Mouse (Mus musculus): ENCODE measurements at regions not wholly inside any gene's neighbourhood (a gene's known extent, or its start where the extent isn't known, plus 50 kb on each side); places are given as distances from the start of the nearest gene placed in this dataset.

- Histone ChIP-seq H3K4me3 (no peak overlapping the region), H3K27me3 (ENCODE audit: control insufficient read depth, insufficient read depth, low read length) (no peaks in the 10 kb centered on the region), H3K27ac (no peak overlapping the region), H3K79me2 (replicated peaks; ENCODE audit: control insufficient read depth, insufficient read depth, low read length) (no peaks in the 10 kb centered on the region), H3K4me1 (ENCODE audit: control insufficient read depth, insufficient read depth, low read length) (peaks cover 7% of the 10 kb centered on the region), H3K9ac (ENCODE audit: low read depth, low read length) (no peak overlapping the region), H3K36me3 (ENCODE audit: control insufficient read depth, insufficient read depth, low read length) (no peaks in the 10 kb centered on the region; the same call in 1 of the 2 replicates)
- intact Hi-C loops (cut with DNase I) = no loop called here
- no peak for DNase-seq
- TF ChIP-seq EP300 (IDR thresholded peaks at IDR 0.05; ENCODE audit: insufficient read depth, low read depth, low read length) = no peak
- no peak for TF ChIP-seq POLR2A (IDR thresholded peaks at IDR 0.05; ENCODE audit: insufficient read depth, low read depth, low read length)
- TF ChIP-seq CTCF (IDR thresholded peaks at IDR 0.05) = no peak
- WGBS = 10% methylated on average over 4 of the region's 4 CpGs
Observed at GRCm38 (mm10) chr9:116415021-116415420, 239.9 kb upstream of the Tgfbr2 start.

GRCm38 (mm10) chr9:116411067-116411466 lies 235.9 kb upstream of the Tgfbr2 start:
- peaks cover 7% of the 10 kb centered on the region for H3K4me1 ChIP-seq (ENCODE audit: control insufficient read depth, insufficient read depth, low read length)
- peak; percentile 22 to 51 for DNase-seq
- TF ChIP-seq EP300 (IDR thresholded peaks at IDR 0.05; ENCODE audit: insufficient read depth, low read depth, low read length) (peak; percentile 80), POLR2A (IDR thresholded peaks at IDR 0.05; ENCODE audit: insufficient read depth, low read depth, low read length) (no peak; the same call in 1 of the 2 replicates), CTCF (IDR thresholded peaks at IDR 0.05) (no peak)
- H3K79me2 ChIP-seq (replicated peaks; ENCODE audit: control insufficient read depth, insufficient read depth, low read length) = no peaks in the 10 kb centered on the region
- H3K9ac ChIP-seq (ENCODE audit: low read depth, low read length) = no peak overlapping the region
- intact Hi-C loops (cut with DNase I) = loop anchor here (1.0 kb wide), 1 partner anchor 58 kb away; no protein-coding TSS in a partner anchor
- no peak overlapping the region for H3K27ac ChIP-seq
- no peaks in the 10 kb centered on the region for H3K27me3 ChIP-seq (ENCODE audit: control insufficient read depth, insufficient read depth, low read length)
- no peak overlapping the region for H3K4me3 ChIP-seq
- WGBS = 35% methylated on average over 5 of the region's 5 CpGs
- H3K36me3 ChIP-seq (ENCODE audit: control insufficient read depth, insufficient read depth, low read length) = no peaks in the 10 kb centered on the region; the same call in 1 of the 2 replicates

GRCm38 (mm10) chr9:116410461-116410860 lies 235.3 kb upstream of the Tgfbr2 start:
- Histone ChIP-seq H3K4me1 (ENCODE audit: control insufficient read depth, insufficient read depth, low read length) (peaks cover 7% of the 10 kb centered on the region), H3K9ac (ENCODE audit: low read depth, low read length) (no peak overlapping the region), H3K27ac (no peak overlapping the region), H3K4me3 (no peak overlapping the region), H3K36me3 (ENCODE audit: control insufficient read depth, insufficient read depth, low read length) (no peaks in the 10 kb centered on the region; the same call in 1 of the 2 replicates), H3K27me3 (ENCODE audit: control insufficient read depth, insufficient read depth, low read length) (no peaks in the 10 kb centered on the region), H3K79me2 (replicated peaks; ENCODE audit: control insufficient read depth, insufficient read depth, low read length) (no peaks in the 10 kb centered on the region)
- intact Hi-C loops (cut with DNase I) = no loop called here
- WGBS = 92% methylated on average over 8 of the region's 8 CpGs
- TF ChIP-seq CTCF (IDR thresholded peaks at IDR 0.05) (no peak), POLR2A (IDR thresholded peaks at IDR 0.05; ENCODE audit: insufficient read depth, low read depth, low read length) (no peak), EP300 (IDR thresholded peaks at IDR 0.05; ENCODE audit: insufficient read depth, low read depth, low read length) (no peak)
- DNase-seq = no peak

- no peak for DNase-seq
- intact Hi-C loops (cut with DNase I) = no loop called here
- Histone ChIP-seq H3K4me1 (ENCODE audit: control insufficient read depth, insufficient read depth, low read length) (peaks cover 4% of the 10 kb centered on the region), H3K27me3 (ENCODE audit: control insufficient read depth, insufficient read depth, low read length) (no peaks in the 10 kb centered on the region), H3K36me3 (ENCODE audit: control insufficient read depth, insufficient read depth, low read length) (no peaks in the 10 kb centered on the region; the same call in 1 of the 2 replicates), H3K9ac (ENCODE audit: low read depth, low read length) (no peak overlapping the region), H3K27ac (peak overlapping the region; percentile 36; the same call in 1 of the 2 replicates), H3K79me2 (replicated peaks; ENCODE audit: control insufficient read depth, insufficient read depth, low read length) (no peaks in the 10 kb centered on the region), H3K4me3 (no peak overlapping the region)
- WGBS = 44% methylated on average over 2 of the region's 2 CpGs
- TF ChIP-seq EP300 (IDR thresholded peaks at IDR 0.05; ENCODE audit: insufficient read depth, low read depth, low read length) (no peak), POLR2A (IDR thresholded peaks at IDR 0.05; ENCODE audit: insufficient read depth, low read depth, low read length) (no peak), CTCF (IDR thresholded peaks at IDR 0.05) (no peak)
Observed at GRCm38 (mm10) chr9:116408116-116408515, 233.0 kb upstream of the Tgfbr2 start.

- no peak for DNase-seq
Observed at GRCm38 (mm10) chr9:116405051-116405450, 229.9 kb upstream of the Tgfbr2 start.

GRCm38 (mm10) chr9:116401821-116402220 lies 226.7 kb upstream of the Tgfbr2 start:
- intact Hi-C loops (cut with DNase I) = no loop called here
- no peak for TF ChIP-seq CTCF (IDR thresholded peaks at IDR 0.05)
- no peak for TF ChIP-seq POLR2A (IDR thresholded peaks at IDR 0.05; ENCODE audit: insufficient read depth, low read depth, low read length)
- TF ChIP-seq EP300 (IDR thresholded peaks at IDR 0.05; ENCODE audit: insufficient read depth, low read depth, low read length) = no peak
- Histone ChIP-seq H3K27me3 (ENCODE audit: control insufficient read depth, insufficient read depth, low read length) (no peaks in the 10 kb centered on the region), H3K4me1 (ENCODE audit: control insufficient read depth, insufficient read depth, low read length) (peaks cover 5% of the 10 kb centered on the region), H3K27ac (no peak overlapping the region), H3K36me3 (ENCODE audit: control insufficient read depth, insufficient read depth, low read length) (peaks cover 2% of the 10 kb centered on the region; the same call in 1 of the 2 replicates), H3K4me3 (no peak overlapping the region), H3K79me2 (replicated peaks; ENCODE audit: control insufficient read depth, insufficient read depth, low read length) (no peaks in the 10 kb centered on the region), H3K9ac (ENCODE audit: low read depth, low read length) (no peak overlapping the region)
- peak in 1 of 2 experiments; percentile 46 for DNase-seq
- 54% methylated on average over 7 of the region's 7 CpGs for WGBS

More at GRCm38 (mm10) chr9:116405051-116405450, 229.9 kb upstream of the Tgfbr2 start:
- H3K4me1 ChIP-seq (ENCODE audit: control insufficient read depth, insufficient read depth, low read length) = peaks cover 5% of the 10 kb centered on the region
- H3K79me2 ChIP-seq (replicated peaks; ENCODE audit: control insufficient read depth, insufficient read depth, low read length) = no peaks in the 10 kb centered on the region
- H3K27me3 ChIP-seq (ENCODE audit: control insufficient read depth, insufficient read depth, low read length) = no peaks in the 10 kb centered on the region
- 96% methylated on average over 1 of the region's 1 CpGs for WGBS
- intact Hi-C loops (cut with DNase I) = no loop called here
- H3K27ac ChIP-seq = no peak overlapping the region
- H3K36me3 ChIP-seq (ENCODE audit: control insufficient read depth, insufficient read depth, low read length) = peaks cover 2% of the 10 kb centered on the region; the same call in 1 of the 2 replicates
- H3K9ac ChIP-seq (ENCODE audit: low read depth, low read length) = no peak overlapping the region
- no peak for TF ChIP-seq CTCF (IDR thresholded peaks at IDR 0.05)
- TF ChIP-seq POLR2A (IDR thresholded peaks at IDR 0.05; ENCODE audit: insufficient read depth, low read depth, low read length) = no peak
- TF ChIP-seq EP300 (IDR thresholded peaks at IDR 0.05; ENCODE audit: insufficient read depth, low read depth, low read length) = no peak
- no peak overlapping the region for H3K4me3 ChIP-seq

Measured in heart, adult 2 months (tissue).